Mouse (Mus musculus): ENCODE results near the gene Ghr.

The Ghr gene

DNA sequence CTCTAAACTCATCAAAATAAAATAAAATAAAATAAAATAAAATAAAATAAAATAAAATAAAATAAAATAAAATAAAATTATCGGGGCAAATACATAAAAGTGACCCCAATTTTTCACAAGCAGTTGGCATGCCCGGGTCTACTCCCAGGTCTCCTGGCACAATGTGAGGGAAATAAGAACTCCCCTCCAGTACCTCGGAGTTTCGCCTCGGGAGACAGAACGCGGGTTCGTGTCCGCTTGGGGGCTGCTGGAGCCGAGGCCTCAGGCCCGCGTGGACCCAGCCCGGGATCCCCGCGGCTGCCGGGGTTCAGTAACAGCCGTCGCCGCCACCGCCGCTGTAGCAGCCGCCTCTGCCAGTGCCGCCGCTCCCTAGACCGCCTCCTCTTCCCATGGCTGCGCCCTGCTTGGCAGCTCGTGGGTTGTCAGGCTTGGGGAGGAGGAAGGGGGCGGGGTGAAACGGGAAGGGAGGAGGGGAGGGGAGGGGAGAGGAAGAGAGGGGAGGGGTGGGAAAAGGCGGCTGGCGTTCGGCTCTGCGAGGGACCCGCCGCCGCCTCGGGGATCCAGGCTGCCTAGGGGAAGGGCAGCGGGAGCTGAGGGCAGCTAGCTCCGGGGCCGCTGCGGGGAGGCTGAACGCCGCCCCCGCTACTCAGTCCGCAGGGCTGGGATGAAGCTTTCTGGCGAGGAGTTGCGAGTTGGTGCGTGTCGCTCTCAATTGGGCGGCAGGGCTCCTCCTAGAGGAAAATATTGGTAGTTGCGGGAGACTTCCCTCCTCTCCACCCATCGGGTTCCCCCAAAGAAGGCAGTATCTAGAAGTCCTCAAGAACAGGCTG is at the start of gene Ghr:
Gene Ghr (minus strand): TSS at position 686 of the 830 bp plus-strand sequence.
- peak; percentile 86 for DNase-seq (ENCODE audit: low read depth, low spot score)

DNA sequence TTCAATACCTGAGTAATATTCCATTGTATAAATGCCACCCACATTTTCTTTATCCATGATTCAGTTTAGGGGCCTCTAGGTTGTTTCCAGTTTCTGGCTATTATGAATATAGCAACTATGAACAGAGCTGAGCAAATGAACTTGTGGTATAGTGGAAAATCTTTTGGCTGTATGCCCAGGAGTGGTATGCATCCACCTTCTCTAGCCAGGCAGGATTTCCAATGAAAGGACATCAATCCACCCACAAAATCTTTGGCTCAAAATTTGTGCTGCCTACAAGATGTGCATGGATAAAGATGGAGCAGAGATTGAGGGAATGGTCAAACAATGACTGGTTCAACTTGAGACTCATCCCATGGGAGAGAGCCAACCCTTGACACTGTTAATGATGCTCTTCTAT is 39.5 kb upstream of the Ghr start:
- no peak for DNase-seq (ENCODE audit: low read depth, low spot score)

DNA sequence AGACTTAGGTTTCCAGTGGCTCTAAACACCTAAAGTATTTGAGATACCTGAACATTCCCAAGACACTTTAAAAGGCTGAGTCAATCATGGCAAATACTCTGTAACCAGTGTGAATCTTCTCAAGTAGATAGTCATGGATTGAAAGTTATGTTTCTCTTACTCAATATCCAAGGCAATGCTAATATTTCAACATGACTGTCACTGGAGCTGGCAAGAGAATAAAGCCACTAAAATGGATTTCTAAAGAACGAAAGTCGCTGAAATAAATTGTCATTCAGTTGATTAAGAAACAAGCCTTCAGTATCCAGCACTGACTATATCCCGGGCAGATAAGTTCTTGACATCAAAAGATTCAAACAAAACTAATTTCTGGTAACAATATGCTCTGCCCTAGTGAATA is 37.1 kb upstream of the Ghr start:
- DNase-seq (ENCODE audit: low read depth, low spot score): no peak

DNA sequence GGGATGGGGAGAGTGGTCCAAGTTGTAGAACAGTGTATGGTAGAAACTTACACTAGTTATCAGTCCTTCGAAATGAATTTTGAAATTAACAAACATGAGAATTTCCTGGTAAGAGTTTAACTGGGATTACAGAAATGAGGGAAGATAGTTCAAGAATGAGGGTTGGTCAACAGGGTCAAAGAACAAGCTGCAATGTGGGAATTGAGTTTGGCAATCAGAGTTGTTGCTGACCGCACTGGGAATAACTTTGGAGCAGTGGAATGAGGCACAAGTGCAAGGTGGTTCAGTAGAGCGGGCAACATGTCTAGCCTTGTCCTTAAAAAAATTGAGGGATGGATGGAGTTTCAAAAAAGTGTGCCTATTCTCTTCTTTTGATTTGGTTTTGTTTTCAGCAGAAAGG is 35.0 kb upstream of the Ghr start:
- DNase-seq (ENCODE audit: low read depth, low spot score): no peak

DNA sequence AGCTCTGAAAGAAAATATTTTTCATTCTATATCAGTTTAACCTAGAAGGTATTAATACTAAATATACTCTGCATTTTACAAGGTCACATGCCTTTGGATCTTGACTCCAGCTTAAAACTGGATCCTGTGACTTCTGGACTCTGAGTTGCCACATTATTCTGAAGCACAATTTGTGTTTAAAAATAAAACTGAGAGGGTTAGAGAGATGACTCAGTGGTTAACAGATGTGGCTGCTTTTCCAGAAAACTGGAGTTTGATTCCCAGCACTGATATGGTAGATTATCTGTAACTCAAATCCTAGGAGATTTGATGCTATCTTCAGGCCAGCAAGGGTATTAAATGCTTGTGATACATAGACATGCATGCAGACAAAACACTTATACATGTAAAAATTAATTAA is 28.7 kb upstream of the Ghr start:
- DNase-seq (ENCODE audit: low read depth, low spot score): no peak

DNA sequence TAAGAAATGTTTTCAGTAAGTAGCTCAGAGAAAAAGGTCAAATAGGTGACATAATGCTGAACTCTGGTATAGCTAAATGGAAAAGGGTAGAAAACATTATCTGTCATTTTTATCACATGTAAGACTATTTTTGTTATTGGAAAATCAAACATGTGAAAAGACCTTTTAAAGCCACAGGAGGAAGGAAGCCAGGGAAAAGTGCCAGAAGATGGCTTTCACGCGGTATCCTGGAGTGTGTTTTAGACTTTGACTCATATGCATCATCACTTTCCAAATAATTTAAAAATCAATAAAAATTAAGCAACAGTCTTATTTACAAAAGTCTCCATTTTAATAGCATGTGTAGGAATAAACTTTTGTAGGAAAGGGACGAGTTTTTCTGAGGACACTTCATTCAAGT is 24.7 kb upstream of the Ghr start:
- DNase-seq (ENCODE audit: low read depth, low spot score): no peak

DNA sequence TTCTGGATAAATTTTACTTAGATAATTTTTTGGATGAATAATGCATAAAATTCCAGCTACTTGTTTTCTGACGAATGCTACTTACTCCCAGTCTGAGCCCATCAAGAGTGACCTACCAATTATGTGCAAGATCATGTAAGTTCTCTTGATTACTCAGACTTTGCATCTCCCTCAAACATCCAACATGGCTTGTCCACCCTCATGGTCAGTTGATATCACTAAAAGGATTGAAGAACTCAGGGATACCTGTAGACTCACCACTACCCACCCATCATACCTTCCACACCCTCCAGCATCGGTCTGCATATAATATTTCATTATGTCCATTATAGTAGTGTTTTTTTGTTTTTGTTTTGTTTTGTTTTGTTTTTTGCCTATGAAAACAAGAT is 18.8 kb upstream of the Ghr start:
- DNase-seq (ENCODE audit: low read depth, low spot score): no peak

DNA sequence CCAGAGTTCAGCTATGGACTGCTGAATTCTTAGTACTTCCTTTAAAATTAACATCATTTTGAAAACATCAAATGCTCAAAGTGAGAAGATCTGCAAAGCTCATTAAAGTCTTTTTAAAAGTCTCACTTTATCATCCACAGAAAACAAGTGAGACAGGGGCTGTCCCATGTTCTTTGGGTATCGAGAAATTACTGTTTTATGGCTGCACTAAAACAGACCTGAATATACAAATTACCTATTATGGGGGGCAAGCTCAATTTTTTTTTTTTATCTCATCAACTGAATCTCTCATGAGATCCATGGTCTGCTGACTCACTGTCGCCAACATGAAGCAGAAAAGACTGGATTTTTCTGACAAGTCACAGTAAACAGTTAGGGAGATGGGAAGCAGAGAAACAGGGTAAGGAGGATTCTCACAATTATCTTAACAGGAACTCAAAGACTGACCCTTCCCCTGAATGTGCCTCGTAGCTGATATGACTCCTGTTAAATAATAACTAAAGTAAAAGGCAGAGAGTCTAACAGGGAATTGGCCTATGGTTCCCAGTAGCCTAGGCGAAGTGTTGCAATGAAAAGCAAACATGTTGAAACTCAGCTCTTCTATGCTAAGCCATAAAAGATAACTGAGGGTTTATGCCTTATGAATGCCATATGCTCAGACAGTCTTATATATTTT is 18.3 kb upstream of the Ghr start:
- no peak for DNase-seq (ENCODE audit: low read depth, low spot score)

DNA sequence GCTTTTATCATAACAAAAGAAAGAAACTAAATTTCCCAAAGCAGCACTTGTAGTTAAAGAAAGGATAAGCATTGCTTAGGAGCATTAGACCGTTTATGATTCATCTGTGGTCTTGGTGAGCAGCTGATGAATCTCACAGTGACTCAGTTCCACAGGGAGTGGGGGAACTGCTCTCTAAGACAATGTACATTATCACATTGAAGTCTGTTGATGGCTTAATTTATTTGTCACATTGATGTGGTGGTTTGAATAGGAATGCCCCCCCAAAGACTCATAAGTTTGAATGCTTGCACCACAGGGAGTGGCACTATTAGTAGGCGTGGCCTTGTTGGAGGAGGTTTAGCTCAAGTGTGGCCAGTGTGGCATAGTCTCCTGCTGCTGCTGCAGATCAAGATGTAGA is 4.6 kb upstream of the Ghr start:
- no peak for DNase-seq (ENCODE audit: low read depth, low spot score)

DNA sequence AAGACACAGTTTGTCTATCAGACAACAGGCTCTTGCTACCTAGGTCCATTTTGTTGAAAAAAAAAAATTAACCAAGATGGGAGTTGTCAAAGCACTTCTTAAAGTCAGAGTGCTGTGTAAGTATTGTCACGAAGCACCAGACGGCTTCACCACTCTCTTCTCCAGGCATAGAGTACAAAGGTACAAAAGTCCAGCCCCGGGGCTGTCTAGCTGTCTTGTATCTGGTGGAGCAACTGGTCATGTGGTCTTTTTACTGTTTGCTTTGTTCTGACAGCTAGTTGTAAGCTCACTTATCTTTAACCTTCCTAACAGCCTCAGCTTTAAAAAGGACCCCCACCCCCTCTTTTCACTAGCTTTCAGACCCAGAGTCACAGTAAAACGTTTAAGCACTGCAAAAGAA is 1.1 kb upstream of the Ghr start:
- no peak for DNase-seq (ENCODE audit: low read depth, low spot score)

DNA sequence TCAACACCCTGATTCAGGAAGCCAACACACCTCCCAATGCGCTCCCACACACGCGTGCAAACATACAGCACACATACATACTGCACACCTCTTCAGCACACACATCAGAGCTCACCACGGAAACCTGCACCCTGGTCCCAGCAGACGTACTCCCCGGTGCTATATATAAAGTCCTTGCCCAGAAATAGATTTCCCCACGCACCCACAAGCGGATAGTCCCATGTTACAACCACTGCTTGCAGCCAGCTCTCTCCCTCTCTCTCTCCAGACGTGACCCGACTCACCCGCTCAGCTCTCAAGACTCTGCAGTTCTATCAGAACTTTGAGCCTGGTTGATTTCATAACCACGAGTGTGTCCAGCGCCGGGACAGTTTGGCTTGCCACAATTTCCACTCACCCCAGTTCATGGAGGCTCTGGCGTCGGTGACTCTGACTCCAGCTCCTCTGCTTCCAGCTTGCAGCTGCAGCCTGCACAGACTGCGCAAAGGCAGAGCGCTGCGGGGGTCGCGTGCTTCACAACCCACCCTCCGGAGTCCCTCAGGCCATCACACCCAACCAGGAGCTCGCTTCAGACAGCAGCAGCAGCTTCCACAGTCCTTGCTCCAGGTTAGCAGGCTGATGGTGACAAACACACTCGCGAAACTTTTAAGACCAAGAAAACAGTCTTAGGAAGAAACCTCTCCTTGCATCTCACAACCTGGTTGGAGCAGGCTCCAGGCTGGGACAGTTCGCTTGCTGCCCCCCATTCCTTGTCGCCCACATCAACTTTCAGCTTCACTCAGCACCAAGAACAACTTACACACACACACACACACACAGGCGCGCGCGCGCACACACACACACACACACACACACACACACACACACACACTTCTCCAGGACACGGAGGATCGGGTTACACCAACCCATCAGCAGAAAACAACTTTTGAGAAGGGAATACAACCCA is 1.2 kb downstream of the Ghr start:
- peak; percentile 57 for DNase-seq (ENCODE audit: low read depth, low spot score)

DNA sequence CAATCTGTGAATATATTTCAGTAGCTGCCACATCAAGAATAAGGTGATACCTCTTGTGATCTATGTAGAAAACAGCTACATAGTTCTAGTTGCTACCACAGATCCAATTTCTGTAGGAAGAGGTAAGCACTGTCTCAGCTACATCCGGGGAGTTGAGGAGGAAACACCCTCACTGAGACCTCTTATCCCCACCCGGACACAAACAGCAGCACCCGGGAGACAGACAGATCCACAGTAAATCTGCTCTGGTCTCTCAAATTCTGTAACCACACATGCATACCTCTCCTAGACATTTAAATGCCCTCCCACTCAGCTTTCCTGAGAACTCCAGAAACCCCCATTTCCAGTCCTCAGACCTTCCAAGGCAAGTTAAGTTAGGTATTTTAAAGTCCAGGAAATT is 2.0 kb downstream of the Ghr start:
- no peak for DNase-seq (ENCODE audit: low read depth, low spot score)

DNA sequence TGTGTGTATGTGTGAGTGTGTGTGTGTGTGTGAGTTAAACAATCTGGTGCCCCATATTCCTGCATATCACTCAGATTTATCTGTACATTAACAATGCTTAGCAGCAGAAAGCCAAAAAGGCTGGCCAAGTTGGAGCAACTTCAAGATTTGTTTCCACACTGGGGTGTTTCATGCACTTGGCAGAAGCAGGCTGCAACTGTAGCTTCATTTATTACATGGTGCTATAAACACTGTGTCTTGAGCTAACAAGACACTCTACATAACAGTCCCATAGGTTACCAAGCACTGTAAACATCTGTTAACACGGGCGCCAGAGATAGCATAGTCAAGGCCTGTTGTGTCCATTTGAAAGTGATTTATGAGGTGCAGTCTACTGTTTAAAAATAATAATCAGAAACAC is 3.1 kb downstream of the Ghr start:
- DNase-seq (ENCODE audit: low read depth, low spot score): peak; percentile 41

DNA sequence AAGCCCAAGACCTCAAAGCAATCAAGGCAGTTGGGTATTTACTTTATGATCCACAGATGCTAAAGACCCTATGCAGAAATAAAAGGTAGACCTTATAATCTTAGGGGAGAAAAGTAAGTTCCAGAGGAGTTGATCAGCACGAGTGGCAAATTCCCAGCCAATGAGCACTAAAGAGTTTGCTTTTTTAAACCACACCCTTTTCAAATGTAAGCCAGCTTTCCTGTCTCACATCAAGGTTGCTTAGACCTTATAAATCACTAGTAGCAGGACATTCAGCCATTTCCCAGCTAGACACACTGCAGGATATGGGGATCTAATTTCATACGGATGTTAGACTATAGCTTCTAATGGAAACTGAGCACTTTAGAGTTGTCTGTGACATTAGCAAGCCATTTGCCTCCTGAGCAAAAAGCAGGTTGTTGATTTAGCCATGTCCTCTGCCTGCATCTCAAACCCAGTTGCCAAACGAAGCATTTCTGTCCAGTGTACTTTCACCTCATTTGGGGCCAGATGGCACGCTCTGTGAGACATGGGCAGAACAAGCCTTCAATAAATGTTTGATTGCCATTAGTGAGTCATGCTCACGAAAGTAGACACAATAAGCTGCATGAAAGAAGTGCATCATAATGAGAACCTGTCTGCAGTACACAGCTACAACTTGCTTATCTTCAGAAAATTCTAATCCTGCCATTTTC is 4.9 kb downstream of the Ghr start:
- no peak for DNase-seq (ENCODE audit: low read depth, low spot score)

DNA sequence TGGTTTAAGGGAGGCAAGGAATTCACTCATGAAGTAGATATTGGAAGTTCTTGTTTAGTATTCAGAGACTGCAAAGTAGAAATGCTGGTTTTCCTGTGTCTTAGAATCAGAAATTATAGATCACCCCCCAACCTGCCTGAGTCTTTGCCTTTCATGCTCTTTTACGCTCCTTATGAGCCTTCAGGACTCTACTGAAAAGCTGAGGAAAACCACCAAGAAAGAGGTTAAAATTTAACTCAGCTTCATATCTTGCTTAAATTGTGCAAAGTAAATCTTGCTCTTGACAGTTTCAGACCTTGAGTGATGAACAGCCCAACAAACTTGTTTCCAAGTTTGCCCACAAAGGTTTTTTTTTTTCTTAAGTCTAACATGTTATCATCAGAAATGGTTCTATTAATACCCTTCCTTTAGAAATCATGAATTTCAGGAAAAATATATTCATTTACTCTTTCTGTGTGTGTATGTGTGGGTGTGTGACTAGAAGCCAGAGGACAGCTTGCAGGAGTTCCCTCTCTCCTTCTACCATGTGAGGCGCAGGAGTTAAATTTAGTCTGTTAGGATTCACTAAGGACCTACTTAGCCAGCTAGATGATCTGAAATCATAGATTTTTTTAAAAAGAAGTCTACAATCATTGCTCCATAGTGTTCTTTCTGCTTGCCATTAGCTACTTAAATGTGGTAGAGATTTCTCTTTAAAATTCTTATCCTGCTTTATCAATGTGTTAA is 14.0 kb downstream of the Ghr start:
- no peak for DNase-seq (ENCODE audit: low read depth, low spot score)

DNA sequence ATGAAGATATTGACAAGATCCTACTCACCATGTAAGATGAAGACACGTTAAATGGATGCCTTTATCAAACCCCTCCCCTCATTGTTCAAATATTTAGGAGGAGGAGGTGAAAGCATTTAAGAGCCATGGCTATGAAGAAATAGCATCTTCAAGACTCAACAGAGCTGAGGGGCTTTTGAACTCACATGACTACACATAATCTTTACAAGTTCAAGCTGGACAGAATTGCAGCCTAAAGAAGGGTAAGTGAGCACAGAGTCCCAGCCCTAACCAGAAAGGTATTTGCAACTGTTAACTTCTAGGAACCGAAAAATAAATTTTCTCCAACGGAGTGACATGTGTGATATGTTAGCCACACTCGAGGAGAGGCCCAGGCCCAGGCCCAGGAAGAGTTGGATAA is 18.7 kb downstream of the Ghr start:
- DNase-seq (ENCODE audit: low read depth, low spot score): no peak

DNA sequence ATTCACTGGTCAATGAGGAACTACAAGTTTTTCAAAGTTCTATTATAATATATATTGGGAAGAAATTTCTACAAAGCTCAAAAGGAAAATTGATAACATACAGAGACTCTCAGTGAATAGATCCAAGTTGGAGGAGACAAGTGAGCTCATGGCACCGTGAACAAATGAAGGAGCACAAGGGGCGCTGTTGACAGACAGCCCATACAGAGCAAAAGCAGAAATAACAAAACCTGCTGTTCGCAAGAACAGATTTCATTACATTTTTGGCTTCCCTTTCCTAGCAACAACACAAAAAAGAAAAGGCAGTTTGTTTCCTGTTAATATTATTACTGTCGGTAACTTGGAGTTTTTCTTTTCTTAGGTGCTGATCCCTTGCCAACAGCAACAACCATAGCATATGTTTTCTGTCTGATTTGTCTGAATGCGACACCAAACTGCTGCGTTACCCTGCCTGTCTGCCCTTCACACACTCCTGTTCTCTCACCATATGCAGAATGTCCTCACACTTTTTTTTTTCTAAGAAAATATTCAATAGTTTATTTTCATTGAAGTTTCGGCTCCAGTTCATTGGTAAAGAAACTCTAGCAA is 19.3 kb downstream of the Ghr start:
- no peak for DNase-seq (ENCODE audit: low read depth, low spot score)

DNA sequence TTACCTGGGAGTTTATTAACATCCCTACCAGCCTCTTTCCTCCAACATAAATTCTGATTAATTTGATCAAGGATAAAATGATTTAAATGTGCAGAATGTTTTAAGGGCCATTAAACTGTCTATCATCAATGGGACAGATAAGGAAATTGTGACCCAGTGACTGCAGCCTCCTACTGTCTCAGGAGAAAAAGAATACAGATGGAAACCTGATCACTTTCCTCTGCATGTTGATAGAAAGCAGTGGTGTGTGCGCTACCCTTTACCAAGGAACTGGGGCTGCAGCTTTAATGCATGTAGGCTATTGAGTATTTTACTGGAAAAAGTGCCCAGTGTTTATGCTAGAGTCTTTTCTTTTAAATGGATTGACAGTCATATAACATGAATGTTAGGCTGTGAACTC is 19.8 kb downstream of the Ghr start:
- no peak for DNase-seq (ENCODE audit: low read depth, low spot score)

DNA sequence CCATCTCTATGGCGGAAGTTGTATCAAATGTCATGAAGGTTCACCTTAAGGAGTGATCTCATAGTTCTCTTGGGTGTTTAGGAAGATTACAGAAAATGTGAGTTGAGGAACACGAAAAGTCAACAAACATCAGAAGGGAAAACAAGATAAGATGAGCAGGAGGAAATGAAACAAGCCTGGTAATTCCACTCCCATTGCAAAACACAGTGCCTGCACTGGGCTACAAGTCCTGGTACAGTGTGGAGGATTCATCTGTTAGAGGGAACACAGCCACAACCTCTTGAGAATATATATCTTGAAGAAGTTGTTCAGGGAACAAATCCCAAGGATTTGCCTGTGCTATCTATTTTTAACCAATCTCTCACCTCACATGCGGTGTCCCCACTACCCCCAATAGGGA is 24.8 kb downstream of the Ghr start:
- no peak for DNase-seq (ENCODE audit: low read depth, low spot score)

DNA sequence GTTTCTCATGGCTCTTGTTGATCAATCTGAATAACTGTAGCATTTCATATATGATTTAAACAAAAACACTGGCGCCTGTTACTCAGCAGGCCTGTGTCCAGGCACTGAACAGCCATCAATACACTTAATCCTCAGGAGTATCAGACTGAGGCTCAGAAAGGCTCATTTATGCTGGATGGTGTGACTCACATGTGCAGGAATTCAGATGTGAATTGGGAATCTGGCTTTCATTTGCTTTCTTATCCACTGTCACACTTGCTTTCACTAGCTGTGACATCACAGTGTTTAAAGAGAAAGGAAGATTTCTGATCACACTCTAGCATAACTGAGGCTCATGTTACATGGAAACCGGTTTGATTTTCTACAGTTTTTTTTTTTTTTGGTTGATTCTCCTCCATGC is 39.0 kb downstream of the Ghr start:
- DNase-seq (ENCODE audit: low read depth, low spot score): no peak
